Mouse (Mus musculus): ENCODE results near the gene Dennd4b.

DNA sequence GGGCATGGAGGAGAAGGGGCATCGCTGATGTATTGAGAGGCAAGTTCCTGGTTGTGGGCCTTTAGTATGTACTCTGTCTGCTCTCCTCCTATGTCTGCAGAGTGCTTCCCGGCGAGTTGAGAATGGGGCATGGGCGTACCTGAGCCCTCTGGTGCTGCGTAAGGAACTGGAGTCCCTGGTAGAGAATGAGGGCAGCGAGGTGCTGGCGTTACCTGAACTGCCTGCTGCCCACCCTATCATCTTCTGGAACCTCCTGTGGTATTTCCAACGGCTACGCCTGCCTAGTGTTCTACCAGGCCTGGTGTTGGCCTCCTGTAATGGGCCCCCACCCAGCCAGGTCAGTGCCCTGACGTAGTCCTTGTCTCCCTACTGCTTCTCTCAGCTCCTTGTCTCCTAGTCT, 13.2 kb downstream of the Dennd4b start:
- no peak for TF ChIP-seq CTCF (IDR thresholded peaks at IDR 0.05; ENCODE audit: borderline replicate concordance, insufficient read depth, low read length)
- no peak for TF ChIP-seq POLR2A (IDR thresholded peaks at IDR 0.05; ENCODE audit: low read depth, low read length)

All from embryonic fibroblast, embryonic 13.5 days (primary cell).